Mouse (Mus musculus): ENCODE data around the gene Rhox3c.
"Not testable (repeated sequence)": the region's sequence is repeated elsewhere in the genome, so short reads cannot be mapped to it uniquely, and the experiment has no call there.

The Rhox3c gene

DNA sequence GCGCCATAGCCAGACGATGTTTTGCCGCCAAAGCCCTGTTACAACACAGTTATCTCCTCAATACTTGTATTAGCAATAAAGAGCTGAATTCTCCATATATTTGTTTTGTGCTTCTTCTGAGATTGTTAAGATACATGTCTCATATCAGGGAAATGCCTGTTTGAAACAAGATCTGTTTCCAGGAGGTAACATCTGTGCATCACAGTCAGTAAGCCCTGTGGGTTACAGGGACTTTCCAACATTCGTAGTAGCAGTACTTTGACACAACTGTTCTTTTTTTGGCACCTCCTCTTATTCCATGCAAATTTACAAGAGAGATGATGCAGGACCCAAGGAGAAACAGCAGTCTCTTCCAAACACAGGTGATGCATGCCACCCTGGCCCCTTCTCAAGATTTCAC lies at the start of gene Rhox3c:
Rhox3c (plus strand) TSS at position 301 of the 400 bp plus-strand sequence.
- DNase-seq (ENCODE audit: low spot score) = not testable (repeated sequence)

DNA sequence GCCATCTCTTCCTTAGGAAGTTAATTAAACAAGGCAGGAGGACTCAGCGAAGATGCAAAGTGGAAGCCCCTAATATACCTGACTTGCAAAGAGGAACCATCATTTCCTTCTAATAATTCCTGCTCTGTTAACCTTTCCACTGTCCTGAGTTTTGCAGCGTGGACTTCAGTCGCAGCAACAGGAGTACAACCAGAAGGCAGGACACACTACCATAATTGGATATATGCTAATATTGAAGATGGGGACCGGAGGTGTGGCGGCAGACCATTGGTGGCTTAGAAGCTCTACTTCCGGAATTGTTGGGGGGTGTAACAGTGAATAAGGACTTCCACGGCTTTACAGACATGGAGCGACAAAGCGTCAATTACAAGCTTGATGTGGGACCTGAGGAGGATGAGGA lies 46.6 kb upstream of the Rhox3c start, which contains the start of gene Rhox2b:
Rhox2b (plus strand) TSS at position 301 of the 400 bp plus-strand sequence.
- DNase-seq (ENCODE audit: low spot score) = not testable (repeated sequence)

DNA sequence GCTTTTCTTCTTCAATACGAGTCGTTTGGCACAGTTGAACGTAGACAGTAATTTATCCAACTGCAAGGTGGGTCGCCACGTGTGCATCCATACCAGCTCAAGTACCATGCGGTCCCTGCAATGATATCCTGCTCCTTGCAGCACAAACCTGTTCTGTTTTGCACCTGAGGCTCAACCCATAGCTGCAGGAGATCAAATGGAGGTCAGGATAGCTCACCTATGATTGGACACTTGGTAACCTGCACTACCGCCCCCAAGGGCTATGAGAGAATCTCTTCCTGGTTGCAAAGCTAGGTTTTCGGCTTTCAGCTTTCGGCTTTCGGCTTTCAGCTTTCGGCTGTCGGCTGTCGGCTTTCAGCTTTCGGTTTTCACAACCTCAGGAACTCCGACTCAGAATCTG lies 26.2 kb upstream of the Rhox3c start, which contains the start of gene Rhox4b:
Rhox4b (plus strand) TSS at position 301 of the 400 bp plus-strand sequence.
- DNase-seq (ENCODE audit: low spot score) = not testable (repeated sequence)

DNA sequence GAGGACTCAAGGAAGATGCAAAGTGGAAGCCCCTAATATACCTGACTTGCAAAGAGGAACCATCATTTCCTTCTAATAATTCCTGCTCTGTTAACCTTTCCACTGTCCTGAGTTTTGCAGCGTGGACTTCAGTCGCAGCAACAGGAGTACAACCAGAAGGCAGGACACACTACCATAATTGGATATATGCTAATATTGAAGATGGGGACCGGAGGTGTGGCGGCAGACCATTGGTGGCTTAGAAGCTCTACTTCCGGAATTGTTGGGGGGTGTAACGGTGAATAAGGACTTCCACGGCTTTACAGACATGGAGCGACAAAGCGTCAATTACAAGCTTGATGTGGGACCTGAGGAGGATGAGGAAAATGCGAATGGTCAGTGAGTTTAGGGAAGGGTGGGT lies 5.0 kb upstream of the Rhox3c start, which contains the start of gene Rhox2c:
Rhox2c (plus strand) TSS at position 301 of the 400 bp plus-strand sequence.
- DNase-seq (ENCODE audit: low spot score) = not testable (repeated sequence)

DNA sequence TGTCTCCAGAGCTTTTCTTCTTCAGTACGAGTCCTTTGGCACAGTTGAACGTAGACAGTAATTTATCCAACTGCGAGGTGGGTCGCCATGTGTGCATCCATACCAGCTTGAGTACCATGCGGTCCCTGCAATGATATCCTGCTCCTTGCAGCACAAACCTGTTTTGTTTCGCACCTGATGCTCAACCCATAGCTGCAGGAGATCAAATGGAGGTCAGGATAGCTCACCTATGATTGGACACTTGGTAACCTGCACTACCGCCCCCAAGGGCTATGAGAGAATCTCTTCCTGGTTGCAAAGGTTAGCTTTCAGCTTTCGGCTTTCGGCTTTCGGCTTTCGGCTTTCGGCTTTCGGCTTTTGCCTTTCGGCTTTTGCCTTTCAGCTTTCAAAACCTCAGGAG lies 21.7 kb downstream of the Rhox3c start, which contains the start of gene Rhox4c:
Rhox4c (plus strand) TSS at position 301 of the 400 bp plus-strand sequence.
- not testable (repeated sequence) for DNase-seq (ENCODE audit: low spot score)

DNA sequence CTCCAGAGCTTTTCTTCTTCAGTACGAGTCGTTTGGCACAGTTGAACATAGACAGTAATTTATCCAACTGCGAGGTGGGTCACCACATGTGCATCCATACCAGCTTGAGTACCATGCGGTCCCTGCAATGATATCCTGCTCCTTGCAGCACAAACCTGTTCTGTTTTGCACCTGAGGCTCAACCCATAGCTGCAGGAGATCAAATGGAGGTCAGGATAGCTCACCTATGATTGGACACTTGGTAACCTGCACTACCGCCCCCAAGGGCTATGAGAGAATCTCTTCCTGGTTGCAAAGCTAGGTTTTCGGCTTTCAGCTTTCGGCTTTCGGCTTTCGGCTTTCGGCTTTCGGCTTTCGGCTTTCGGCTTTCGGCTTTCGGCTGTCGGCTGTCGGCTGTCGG lies 55.7 kb downstream of the Rhox3c start, which contains the start of gene Rhox4d:
Rhox4d (plus strand) TSS at position 301 of the 400 bp plus-strand sequence.
- DNase-seq (ENCODE audit: low spot score) = not testable (repeated sequence)
